Mouse (Mus musculus) forelimb bud, embryonic 11.5 days (tissue): ENCODE measurements at regions not wholly inside any gene's neighbourhood (a gene's known extent, or its start where the extent isn't known, plus 50 kb on each side); places are given as distances from the start of the nearest gene placed in this dataset.

Experiments
- DNase-seq: peaks from one replicate; pipeline ENCODE4 v3.0.0-alpha.2; 2012; ENCODE audit warnings: low read depth, low spot score

GRCm38 (mm10) chr14:33794262-33794661 is 129.1 kb upstream of the Gdf10 start:
- no peak for DNase-seq

- peak; percentile 49 for DNase-seq
Observed at GRCm38 (mm10) chr14:33797551-33798303, 125.7 kb upstream of the Gdf10 start.

- DNase-seq = no peak
Observed at GRCm38 (mm10) chr14:33804321-33804720, 119.1 kb upstream of the Gdf10 start.

GRCm38 (mm10) chr14:33804721-33805120 is 118.7 kb upstream of the Gdf10 start:
- no peak for DNase-seq

DNA sequence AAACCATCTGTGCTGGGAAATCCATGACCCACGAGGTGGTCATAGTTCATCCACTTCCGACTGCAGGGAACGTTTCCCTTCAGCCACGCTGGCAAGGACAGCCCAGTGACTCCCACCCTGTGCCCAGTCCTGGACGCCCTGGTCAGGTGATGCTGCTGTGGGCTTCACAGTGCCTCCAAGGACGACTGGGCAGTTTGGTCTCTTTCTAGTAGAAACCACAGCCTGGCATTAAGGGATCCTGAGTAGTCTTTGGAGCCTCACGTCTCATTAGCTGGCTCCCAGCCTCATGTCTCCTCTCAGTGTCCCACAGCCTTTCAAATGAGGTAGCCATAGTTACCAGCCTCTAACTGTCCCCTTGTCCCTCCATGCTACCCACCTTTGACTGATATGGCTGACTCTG is 116.2 kb upstream of the Gdf10 start:
- no peak for DNase-seq

DNA sequence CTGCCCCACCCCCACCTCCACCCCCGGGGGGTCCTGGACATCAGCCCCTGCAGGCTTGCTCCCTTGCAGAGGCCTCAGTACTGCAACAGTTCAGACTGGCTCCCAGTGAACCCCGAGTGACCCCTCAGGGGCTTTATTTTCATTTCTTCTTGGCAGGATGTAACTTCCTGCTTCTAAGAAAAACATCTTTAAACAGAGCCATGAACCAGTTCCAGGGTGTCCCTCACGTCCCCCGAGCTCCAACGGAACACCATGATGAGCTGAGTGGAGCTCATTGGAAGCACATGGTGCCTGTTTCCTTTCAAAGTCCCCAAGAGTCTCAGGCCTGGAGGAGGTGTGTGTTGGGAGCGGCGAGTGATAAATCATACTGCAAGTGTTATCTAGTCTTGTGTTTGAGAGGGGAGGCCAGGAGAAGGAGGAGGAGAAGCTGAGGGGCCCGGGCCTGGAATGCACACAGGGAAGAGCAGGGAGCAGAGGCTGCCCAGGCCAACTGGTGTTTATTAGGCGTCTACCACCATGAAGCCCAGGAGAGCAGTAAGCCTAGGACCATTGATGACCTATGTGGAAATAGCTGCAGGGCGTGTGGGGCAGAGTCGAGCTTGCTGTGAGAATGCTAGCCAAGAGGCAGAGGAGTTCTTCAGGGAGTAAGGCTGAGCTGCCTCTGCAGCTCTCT is 114.7 kb upstream of the Gdf10 start:
- DNase-seq = no peak

DNA sequence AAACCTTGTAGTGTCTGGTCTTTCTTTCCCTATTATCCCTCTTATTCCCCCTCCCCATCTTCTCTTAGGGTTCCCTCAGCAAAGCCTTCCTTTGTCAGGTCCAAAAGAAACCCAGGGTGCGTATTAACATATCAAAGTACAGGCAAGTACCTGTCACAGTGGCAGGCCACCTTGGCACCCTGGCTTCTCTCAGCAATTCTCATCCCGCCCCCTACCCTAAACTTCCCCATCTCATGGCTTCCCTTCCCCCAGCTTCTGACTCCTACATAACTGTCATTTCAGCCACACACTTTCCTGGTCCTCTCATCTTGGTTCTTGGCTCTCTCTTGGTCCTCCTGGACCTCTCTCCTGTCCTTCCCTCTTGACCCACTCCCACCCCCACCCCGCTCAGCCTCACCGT is 112.8 kb upstream of the Gdf10 start:
- no peak for DNase-seq

DNA sequence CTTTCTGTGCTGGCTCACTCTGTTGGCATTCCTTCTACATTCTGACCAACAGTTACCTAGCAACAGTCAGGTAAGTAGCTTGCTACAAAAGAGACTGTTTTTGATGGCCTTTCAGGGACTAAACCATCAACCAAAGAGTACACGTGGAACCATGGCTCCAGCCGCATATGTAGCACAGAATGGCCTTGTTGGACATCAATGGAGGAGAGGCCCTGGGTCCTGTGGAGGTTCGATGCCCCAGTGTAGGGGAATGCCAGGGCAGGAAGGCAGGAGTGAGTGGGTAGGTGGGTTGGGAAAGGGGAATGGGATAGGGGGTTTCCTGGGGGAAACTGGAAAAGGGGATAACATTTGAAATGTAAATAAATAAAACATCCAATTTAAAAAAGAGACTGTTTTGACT is 112.1 kb upstream of the Gdf10 start:
- DNase-seq = no peak

DNA sequence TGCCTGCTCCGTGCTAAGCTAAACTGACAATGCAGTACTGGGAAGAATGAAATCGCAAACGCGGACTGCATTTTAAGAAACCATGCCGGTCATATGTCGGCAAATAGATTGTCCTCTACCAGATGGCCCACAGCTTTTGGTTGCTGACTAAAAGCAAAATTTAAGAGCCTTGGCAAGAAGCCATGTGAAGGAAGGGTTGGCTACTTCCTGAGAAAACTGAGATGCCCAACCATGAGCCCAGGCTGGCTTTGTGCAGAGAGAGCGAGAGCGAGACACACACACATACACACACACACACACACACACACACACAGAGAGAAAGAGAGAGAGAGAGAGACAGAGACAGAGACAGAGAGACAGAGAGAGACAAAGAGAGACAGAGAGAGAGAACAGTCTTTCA is 111.1 kb upstream of the Gdf10 start:
- no peak for DNase-seq

DNA sequence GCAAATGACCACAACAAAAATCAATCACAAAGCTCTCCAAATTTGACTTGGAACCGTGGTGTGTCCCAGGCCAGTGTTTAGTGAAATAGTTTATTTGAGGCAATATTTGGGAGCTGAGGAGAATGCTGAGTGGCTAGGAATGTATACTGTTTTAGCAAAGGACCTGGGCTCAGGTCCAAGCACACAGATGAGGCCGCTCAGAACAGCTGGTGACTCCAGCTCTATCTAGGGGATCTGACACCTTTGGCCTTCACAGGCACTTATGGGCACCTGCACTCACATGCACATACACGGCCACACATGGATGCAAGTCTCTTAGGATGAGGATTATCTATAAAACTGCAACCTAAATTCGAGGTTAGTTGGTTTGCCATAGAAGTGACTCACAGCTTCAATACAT is 110.6 kb upstream of the Gdf10 start:
- DNase-seq = no peak

- no peak for DNase-seq
Observed at GRCm38 (mm10) chr14:33813274-33813673, 110.1 kb upstream of the Gdf10 start.

DNA sequence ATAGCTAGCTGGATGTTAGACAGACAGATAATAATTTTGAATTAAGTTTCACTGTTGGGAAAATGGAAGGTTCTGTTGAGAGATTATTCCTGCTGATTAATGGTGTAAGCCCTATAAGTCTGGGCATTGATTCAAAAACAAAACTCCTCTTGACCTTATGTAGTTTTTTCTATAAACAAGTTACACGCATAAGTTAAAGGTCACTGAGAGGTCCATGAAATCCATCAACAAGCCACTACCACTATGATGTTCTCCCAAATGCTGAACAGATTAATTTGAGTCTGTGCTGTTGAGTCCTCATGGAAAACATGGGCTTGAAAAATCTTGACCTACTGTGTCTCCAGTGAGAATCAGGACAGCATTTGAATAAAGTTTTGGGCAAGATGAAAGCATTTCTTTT is 109.3 kb upstream of the Gdf10 start:
- DNase-seq = no peak

GRCm38 (mm10) chr14:33814599-33814998 is 108.8 kb upstream of the Gdf10 start:
- DNase-seq = no peak

- no peak for DNase-seq
Observed at GRCm38 (mm10) chr14:33820541-33821260, 102.7 kb upstream of the Gdf10 start.

DNA sequence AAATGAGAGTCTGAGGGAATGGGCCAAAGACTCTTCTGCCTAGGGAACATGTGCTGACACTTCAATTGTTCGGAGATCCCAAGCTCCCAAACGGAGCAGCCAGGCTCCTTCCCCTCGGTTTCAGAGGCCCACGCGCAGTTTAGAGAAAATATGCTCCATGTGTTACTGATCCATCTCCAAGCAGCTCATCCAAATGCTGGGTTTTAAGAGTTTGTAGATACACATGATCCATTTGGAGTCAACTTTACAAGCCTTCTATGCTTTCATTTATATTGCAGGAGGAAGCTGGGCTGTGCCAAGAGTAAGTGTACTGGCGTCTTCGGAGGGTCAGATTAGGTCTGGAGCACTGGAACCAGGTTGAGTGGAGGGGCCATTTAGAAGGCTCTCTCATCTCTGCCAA is 102.0 kb upstream of the Gdf10 start:
- DNase-seq = no peak

GRCm38 (mm10) chr14:33824421-33824874 is 98.9 kb upstream of the Gdf10 start:
- peak; percentile 42 for DNase-seq

DNA sequence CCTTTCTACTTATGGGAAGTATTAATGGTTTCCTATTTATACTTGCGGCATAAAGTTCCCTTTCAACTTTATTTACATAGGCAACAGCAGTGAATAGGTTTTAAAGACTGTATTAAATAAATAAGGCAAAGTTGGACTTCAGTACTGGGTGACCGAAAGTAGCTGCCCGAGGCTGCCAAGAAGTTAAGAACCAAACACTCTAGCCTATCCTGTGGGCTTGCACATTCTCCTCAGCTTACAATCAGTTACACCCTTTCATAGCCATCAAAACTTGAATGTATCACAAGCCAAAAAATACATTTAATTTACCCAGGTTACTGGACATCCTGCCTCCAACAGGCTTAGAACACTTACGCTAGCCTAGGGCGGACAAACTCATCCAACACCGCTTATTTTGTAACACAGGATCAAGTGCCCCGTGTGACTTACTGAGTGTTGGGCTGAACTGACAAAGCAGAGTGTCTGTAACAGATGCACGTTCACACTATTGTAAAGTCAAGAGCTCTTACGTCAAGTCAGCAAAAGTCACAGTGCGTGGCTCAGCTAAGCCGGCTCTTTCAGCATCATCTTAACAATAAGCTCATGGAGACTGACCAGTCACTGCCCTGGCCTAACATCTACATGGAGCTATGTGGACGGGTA is 97.3 kb upstream of the Gdf10 start:
- no peak for DNase-seq

DNA sequence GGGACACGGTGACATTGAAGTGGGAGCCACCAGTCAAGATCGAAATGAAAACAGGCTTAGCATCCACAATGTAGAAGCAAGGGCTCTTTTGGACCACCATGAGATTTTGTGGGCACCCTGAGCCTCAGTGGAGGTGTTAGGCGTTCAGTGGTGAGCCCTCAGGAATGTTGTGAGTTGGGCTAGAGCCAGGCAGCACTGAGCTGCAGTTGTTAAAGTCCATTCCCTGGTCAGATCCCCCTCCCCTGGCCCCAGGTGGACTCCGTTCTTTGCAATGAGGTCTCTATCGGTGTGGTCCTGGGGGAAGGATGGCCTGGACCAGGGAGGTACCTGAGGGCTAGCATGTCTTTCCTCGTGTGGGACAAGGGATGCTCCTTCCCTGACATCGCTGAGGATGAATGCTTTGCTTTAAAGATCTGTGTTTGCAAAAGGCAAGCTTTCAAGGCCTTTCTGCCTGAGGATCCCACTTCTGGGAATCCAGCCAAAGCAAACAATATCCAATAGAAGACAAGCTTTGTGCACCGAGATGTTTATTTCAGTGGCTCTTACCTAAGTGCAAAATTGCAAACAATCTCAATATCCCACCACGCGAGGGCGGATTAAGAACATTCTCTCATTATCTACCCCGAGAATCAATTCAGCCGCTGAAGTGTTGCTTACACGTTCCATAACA is 90.6 kb upstream of the Gdf10 start:
- no peak for DNase-seq

DNA sequence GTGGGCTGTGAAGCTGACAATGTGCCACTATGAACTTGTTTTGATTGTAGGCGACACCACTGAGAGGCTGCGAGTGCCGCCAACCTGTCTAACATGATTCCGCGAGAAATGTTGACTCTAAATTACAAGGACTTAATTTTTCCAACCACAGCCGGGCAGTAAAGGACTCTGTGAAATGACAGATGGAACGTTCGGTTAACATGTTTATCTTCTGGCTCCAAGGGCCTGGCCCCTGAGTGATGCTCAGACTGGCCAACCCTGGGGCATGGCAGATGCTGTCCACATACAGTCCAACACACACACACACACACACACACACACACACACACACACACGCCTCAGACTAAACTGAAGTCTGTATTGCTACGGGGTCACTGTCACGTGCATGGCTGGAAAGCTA is 87.0 kb upstream of the Gdf10 start:
- no peak for DNase-seq

GRCm38 (mm10) chr14:33841821-33842220 is 81.6 kb upstream of the Gdf10 start:
- DNase-seq = no peak

- no peak for DNase-seq
Observed at GRCm38 (mm10) chr14:33853499-33853898, 69.9 kb upstream of the Gdf10 start.

DNA sequence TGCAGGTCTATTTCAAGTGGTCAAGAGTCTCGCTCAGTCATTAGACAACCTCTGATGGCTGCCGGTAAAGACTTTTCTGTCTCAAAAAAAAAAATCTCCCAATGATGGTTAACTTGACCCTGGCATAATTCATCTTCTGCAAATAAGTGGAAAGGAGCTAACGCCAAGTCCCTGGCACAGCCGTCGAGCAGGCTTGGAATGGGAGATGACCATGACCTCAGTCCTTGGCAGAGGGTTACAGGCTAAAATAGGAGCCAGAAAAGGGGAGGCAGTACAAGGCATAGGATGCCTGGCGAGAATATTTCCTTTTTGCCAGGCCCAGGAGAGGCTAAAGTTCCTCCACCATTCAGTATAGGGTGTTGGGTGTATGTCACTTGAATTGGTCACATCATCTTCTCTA is 69.2 kb upstream of the Gdf10 start:
- no peak for DNase-seq
